Mouse (Mus musculus): ENCODE results near the gene Mrps24. TPM values are rescaled to one million over a fixed set of nuclear protein-coding genes. Genes with fewer than 3 reads are reported as not detected.

The Mrps24 gene
- polyA plus RNA-seq, 1 experiment: 58.6 TPM

DNA sequence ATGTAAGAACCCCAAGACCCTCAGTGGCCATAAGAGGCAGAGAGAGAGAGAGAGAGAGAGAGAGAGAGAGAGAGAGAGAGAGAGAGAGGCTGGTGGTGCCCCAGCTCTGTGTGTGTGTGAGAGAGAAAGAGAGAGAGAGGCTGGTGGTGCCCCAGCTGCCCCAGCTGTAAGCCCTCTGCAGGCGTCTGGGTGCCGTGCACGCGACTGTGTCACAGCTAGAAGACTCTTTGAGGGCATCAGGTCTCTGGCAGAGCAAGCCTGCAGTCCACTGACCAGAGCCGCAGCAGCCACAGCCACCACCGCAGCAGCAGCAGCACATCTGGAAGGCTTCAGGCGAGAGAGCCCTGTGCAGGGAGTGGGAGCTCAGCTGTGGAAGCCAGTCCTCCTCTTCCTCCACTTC, 31.2 kb downstream of the Mrps24 start:
- Histone ChIP-seq H3K27ac (ENCODE audit: insufficient read depth, low read depth, low read length) (no peak overlapping the region), H3K4me1 (ENCODE audit: control insufficient read depth, insufficient read depth, low read length) (peaks cover 11% of the 10 kb centered on the region), H3K4me3 (ENCODE audit: insufficient read depth, low read length) (no peak overlapping the region)
- no peak for TF ChIP-seq CTCF (IDR thresholded peaks at IDR 0.05; ENCODE audit: low read depth, low read length)
- no peak for TF ChIP-seq POLR2A (IDR thresholded peaks at IDR 0.05; ENCODE audit: borderline replicate concordance, low read depth, low read length)

DNA sequence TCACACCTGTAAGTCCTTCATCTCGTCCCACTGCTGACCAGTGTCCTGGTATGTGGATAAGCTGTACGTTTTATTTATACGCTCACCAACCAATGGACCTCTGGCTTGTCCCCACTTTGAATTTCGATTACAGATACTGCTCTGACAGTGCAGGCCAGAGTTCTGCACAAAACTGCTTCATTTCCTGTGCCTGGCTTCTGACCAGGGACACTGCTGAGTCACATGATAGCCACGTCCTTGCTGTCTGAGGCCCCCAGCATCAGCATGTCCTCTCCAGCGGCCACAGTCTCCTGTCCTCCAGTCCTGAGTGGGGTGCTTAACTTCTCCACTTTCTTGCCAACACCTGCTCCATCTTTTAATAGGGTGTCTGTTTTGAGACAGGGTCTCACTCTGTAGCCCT, 32.9 kb downstream of the Mrps24 start:
- no peak overlapping the region for H3K4me3 ChIP-seq (ENCODE audit: insufficient read depth, low read length)
- H3K4me1 ChIP-seq (ENCODE audit: control insufficient read depth, insufficient read depth, low read length): peaks cover 8% of the 10 kb centered on the region
- no peak overlapping the region for H3K27ac ChIP-seq (ENCODE audit: insufficient read depth, low read depth, low read length)
- TF ChIP-seq CTCF (IDR thresholded peaks at IDR 0.05; ENCODE audit: low read depth, low read length) (no peak), POLR2A (IDR thresholded peaks at IDR 0.05; ENCODE audit: borderline replicate concordance, low read depth, low read length) (no peak)

Other genes starting within 250 kb of the Mrps24 start
- gene Xbp1, start 195.0 kb downstream of the Mrps24 start, polyA plus RNA-seq (2012; ENCODE audit: insufficient read depth, insufficient read length, missing spikeins): 133 and 140 TPM in 2 replicates
- gene Ccdc117, start 173.5 kb downstream of the Mrps24 start, polyA plus RNA-seq (2012; ENCODE audit: insufficient read depth, insufficient read length, missing spikeins): 13.6 and 16.6 TPM in 2 replicates
- gene Ankrd36, start 146.0 kb downstream of the Mrps24 start, polyA plus RNA-seq (2012; ENCODE audit: insufficient read depth, insufficient read length, missing spikeins): not detected in 2 replicates
- 9.8 and 17.3 TPM in 2 replicates for gene Urgcp, start 46.7 kb upstream of the Mrps24 start, polyA plus RNA-seq (2012; ENCODE audit: insufficient read depth, insufficient read length, missing spikeins)
- gene Dbnl, start 72.8 kb upstream of the Mrps24 start, polyA plus RNA-seq (2012; ENCODE audit: insufficient read depth, insufficient read length, missing spikeins): 59.1 and 61.9 TPM in 2 replicates
- not detected in 2 replicates for gene Pgam2, start 88.1 kb upstream of the Mrps24 start, polyA plus RNA-seq (2012; ENCODE audit: insufficient read depth, insufficient read length, missing spikeins)
- 11.4 and 14.4 TPM in 2 replicates for gene Polm, start 122.3 kb upstream of the Mrps24 start, polyA plus RNA-seq (2012; ENCODE audit: insufficient read depth, insufficient read length, missing spikeins)
- 2.8 and 4.8 TPM in 2 replicates for gene Aebp1, start 146.3 kb upstream of the Mrps24 start, polyA plus RNA-seq (2012; ENCODE audit: insufficient read depth, insufficient read length, missing spikeins)
- gene Pold2, start 162.6 kb upstream of the Mrps24 start, polyA plus RNA-seq (2012; ENCODE audit: insufficient read depth, insufficient read length, missing spikeins): 13.5 and 13.8 TPM in 2 replicates
- gene Myl7, start 183.1 kb upstream of the Mrps24 start, polyA plus RNA-seq (2012; ENCODE audit: insufficient read depth, insufficient read length, missing spikeins): not detected in 2 replicates
- gene Gck, start 234.4 kb upstream of the Mrps24 start, polyA plus RNA-seq (2012; ENCODE audit: insufficient read depth, insufficient read length, missing spikeins): not detected in 2 replicates
- 48.1 and 50.0 TPM in 2 replicates for gene Ykt6, start 240.0 kb upstream of the Mrps24 start, polyA plus RNA-seq (2012; ENCODE audit: insufficient read depth, insufficient read length, missing spikeins)